Mouse (Mus musculus) neural tube, embryonic 12.5 days (tissue): ENCODE results near the gene Serpina1a. TPM values are rescaled to one million over a fixed set of nuclear protein-coding genes. Genes with fewer than 3 reads are reported as not detected.
"Not testable (repeated sequence)": the region's sequence is repeated elsewhere in the genome, so short reads cannot be mapped to it uniquely, and the experiment has no call there.

Experiments used
- ATAC-seq: fragments of 200-750 bp; cut with Nextera tagmentation; 2 replicates; pipeline ENCODE4 v1.8.0; 2017; ENCODE audit warnings: low read depth, mild to moderate bottlenecking, moderate TSS enrichment, moderate library complexity; ENCODE audit not compliant: low FRiP score
- H3K27ac ChIP-seq: fragments of 300-500 bp; sonication (generic); 2 replicates; pipeline ENCODE4 v1.5.1; 2016
- H3K27me3 ChIP-seq: fragments of 300-500 bp; sonication (generic); replicated peaks from 2 replicates; pipeline ENCODE4 v1.6.1; 2016; ENCODE audit warnings: mild to moderate bottlenecking
- H3K36me3 ChIP-seq: fragments of 300-500 bp; sonication (generic); 2 replicates; pipeline ENCODE4 v1.6.1; 2016; ENCODE audit warnings: mild to moderate bottlenecking
- H3K4me1 ChIP-seq: fragments of 300-500 bp; sonication (generic); 2 replicates; pipeline ENCODE4 v1.6.1; 2016
- H3K4me2 ChIP-seq: fragments of 300-500 bp; sonication (generic); replicated peaks from 2 replicates; pipeline ENCODE4 v1.6.1; 2016; ENCODE audit warnings: mild to moderate bottlenecking
- H3K4me3 ChIP-seq: fragments of 300-500 bp; sonication (generic); 2 replicates; pipeline ENCODE4 v1.5.1; 2016
- H3K9ac ChIP-seq: fragments of 300-500 bp; sonication (generic); 2 replicates; pipeline ENCODE4 v1.6.1; 2016; ENCODE audit warnings: mild to moderate bottlenecking
- H3K9me3 ChIP-seq: fragments of 300-500 bp; sonication (generic); 2 replicates; pipeline ENCODE4 v1.6.1; 2016; ENCODE audit warnings: mild to moderate bottlenecking
- WGBS: fragments of 180-500 bp; shearing (Covaris S2); methylation state at CpG from one replicate; pipeline ENCODE4 v1.1.7; 2016; 5-methylcytosine and 5-hydroxymethylcytosine counted together
- polyA plus RNA-seq: library from polyadenylated mRNA; unstranded; fragments of >200 nt; fragmentation: Nextera tagmentation; extraction: Ambion mirVana; gene quantifications from 2 replicates; pipeline ENCODE4 v1.2.1, GENCODE M21; 2016

Serpina1a gene
- polyA plus RNA-seq, 1 experiment from 2014 or later = not detected

GRCm38 (mm10) chr12:103823826-103824225 lies 39.5 kb downstream of the Serpina1a start:
- H3K27me3 ChIP-seq, H3K4me1 ChIP-seq, H3K36me3 ChIP-seq, H3K27ac ChIP-seq, H3K4me2 ChIP-seq, H3K9me3 ChIP-seq, H3K9ac ChIP-seq, H3K4me3 ChIP-seq, ATAC-seq: not testable (repeated sequence)
- WGBS = 79% methylated on average over 5 of the region's 5 CpGs

Other genes starting within 250 kb of the Serpina1a start
- gene Serpina10, start 232.1 kb downstream of the Serpina1a start, polyA plus RNA-seq = 0.05 and 0.06 TPM in 2 replicates
- gene Serpina6, start 206.3 kb downstream of the Serpina1a start, polyA plus RNA-seq = 0.69 and 0.89 TPM in 2 replicates
- not detected in 2 replicates for gene Serpina16, start 187.4 kb downstream of the Serpina1a start, polyA plus RNA-seq
- gene Serpina1f, start 168.0 kb downstream of the Serpina1a start, polyA plus RNA-seq = not detected in 2 replicates
- gene Serpina1d, start 90.0 kb downstream of the Serpina1a start, polyA plus RNA-seq = not detected in 2 replicates
- 0.19 and 0.20 TPM in 2 replicates for gene Serpina1b, start 33.2 kb downstream of the Serpina1a start, polyA plus RNA-seq
- gene Serpina1c, start 41.3 kb upstream of the Serpina1a start, polyA plus RNA-seq = not detected in 2 replicates
- gene Serpina1e, start 95.4 kb upstream of the Serpina1a start, polyA plus RNA-seq = not detected in 2 replicates
- gene Serpina11, start 126.4 kb upstream of the Serpina1a start, polyA plus RNA-seq = not detected in 2 replicates
- gene Serpina9, start 150.2 kb upstream of the Serpina1a start, polyA plus RNA-seq = not detected in 2 replicates
- not detected in 2 replicates for gene Serpina12, start 180.9 kb upstream of the Serpina1a start, polyA plus RNA-seq
- not detected in 2 replicates for gene Serpina5, start 237.6 kb upstream of the Serpina1a start, polyA plus RNA-seq
- not detected in 2 replicates for gene Serpina3a, start 249.2 kb upstream of the Serpina1a start, polyA plus RNA-seq